8 mouse cellular contexts compared by ENCODE assay signal in genomic region chr5:120502675-120503143, GRCm38 (mm10). TPM values are rescaled to one million over a fixed set of nuclear protein-coding genes. Genes with fewer than 3 reads are reported as not detected.
DNase-seq lines count a peak whose midpoint lies in the region; ATAC-seq lines count a peak whose summit lies in the region.

No protein-coding gene starts in this region.

- no peaks in the 10 kb centered on the region for H3K9me3 ChIP-seq in limb, embryonic 12.5 days
- H3K9me3 ChIP-seq in stomach, embryonic 15.5 days = no peaks in the 10 kb centered on the region

- WGBS in limb, embryonic 12.5 days = 10% methylated on average over 12 of the region's 12 CpGs
- 9% methylated on average over 12 of the region's 12 CpGs for WGBS in stomach, embryonic 15.5 days

- peak; percentile 51 for DNase-seq in cerebellum, adult 9-10 months
- DNase-seq in cerebellum, adult 18-20 months = no peak
- DNase-seq in spleen, adult 12 weeks (ENCODE audit: low spot score) = peak; percentile 12
- DNase-seq in spleen, postnatal 4 days (ENCODE audit: low spot score in 2 of 2) = no peak
- no peak for DNase-seq in adrenal gland, postnatal 10 days
- DNase-seq in left cerebral cortex, adult 11 months (ENCODE audit: low spot score) = no peak

- H3K4me3 ChIP-seq in limb, embryonic 12.5 days (replicated peaks) = peak overlapping the region; percentile 85
- H3K4me3 ChIP-seq in stomach, embryonic 15.5 days (replicated peaks) = peak overlapping the region; percentile 75

- H3K36me3 ChIP-seq in limb, embryonic 12.5 days = peaks cover 13% of the 10 kb centered on the region
- no peaks in the 10 kb centered on the region for H3K36me3 ChIP-seq in stomach, embryonic 15.5 days

- no peak overlapping the region for H3K27ac ChIP-seq in limb, embryonic 12.5 days
- H3K27ac ChIP-seq in stomach, embryonic 15.5 days = no peak overlapping the region

- H3K4me2 ChIP-seq in limb, embryonic 12.5 days = peak overlapping the region; percentile 98
- peak overlapping the region; percentile 87 for H3K4me2 ChIP-seq in stomach, embryonic 15.5 days

- H3K4me1 ChIP-seq in limb, embryonic 12.5 days (replicated peaks) = peaks cover 26% of the 10 kb centered on the region
- peaks cover 21% of the 10 kb centered on the region for H3K4me1 ChIP-seq in stomach, embryonic 15.5 days

- no peaks in the 10 kb centered on the region for H3K27me3 ChIP-seq in limb, embryonic 12.5 days
- no peaks in the 10 kb centered on the region for H3K27me3 ChIP-seq in stomach, embryonic 15.5 days (replicated peaks)

- peak overlapping the region; percentile 85 for H3K9ac ChIP-seq in limb, embryonic 12.5 days (replicated peaks)
- peak overlapping the region; percentile 81 for H3K9ac ChIP-seq in stomach, embryonic 15.5 days

- no peak for ATAC-seq in limb, embryonic 12.5 days (ENCODE audit: insufficient number of reproducible peaks, insufficient read depth, low FRiP score, low TSS enrichment, low read depth)
- ATAC-seq in stomach, embryonic 15.5 days (ENCODE audit: insufficient read depth, low FRiP score, low read depth) = no peak

RNA-seq across cellular contexts. Expression of gene Plbd2, which starts 0.7 kb away (rescaled TPM):
- polyA plus RNA-seq in limb, embryonic 12.5 days (2016; fragmentation: Nextera tagmentation; extraction: Ambion mirVana) = 46.0 and 46.3 TPM in 2 replicates
- polyA plus RNA-seq in stomach, embryonic 15.5 days (2015; fragmentation: Nextera tagmentation; extraction: Ambion mirVana) = 51.5 and 53.5 TPM in 2 replicates
- total RNA-seq in adrenal gland, postnatal 10 days (2021) = 10 to 100 TPM; 61.8 to 64.4 TPM

RNA-seq across cellular contexts. Expression of gene Slc8b1, which starts 8.3 kb away (rescaled TPM):
- polyA plus RNA-seq in limb, embryonic 12.5 days (2016; fragmentation: Nextera tagmentation; extraction: Ambion mirVana) = 6.1 and 6.2 TPM in 2 replicates
- 6.2 and 8.3 TPM in 2 replicates for polyA plus RNA-seq in stomach, embryonic 15.5 days (2015; fragmentation: Nextera tagmentation; extraction: Ambion mirVana)
- 10 to 100 TPM; 35.2 to 39.3 TPM for total RNA-seq in adrenal gland, postnatal 10 days (2021)

RNA-seq across cellular contexts. Expression of gene Sds, which starts 26.4 kb away (rescaled TPM):
- not detected in 2 replicates for polyA plus RNA-seq in limb, embryonic 12.5 days (2016; fragmentation: Nextera tagmentation; extraction: Ambion mirVana)
- polyA plus RNA-seq in stomach, embryonic 15.5 days (2015; fragmentation: Nextera tagmentation; extraction: Ambion mirVana) = 0.36 and 0.52 TPM in 2 replicates
- total RNA-seq in adrenal gland, postnatal 10 days (2021) = 10 to 100 TPM in 1 of 2 experiments, 1 to 10 TPM in 1; 2.5 to 20.1 TPM

RNA-seq across cellular contexts. Expression of gene Sdsl, which starts 30.1 kb away (rescaled TPM):
- polyA plus RNA-seq in limb, embryonic 12.5 days (2016; fragmentation: Nextera tagmentation; extraction: Ambion mirVana) = 3.6 and 4.2 TPM in 2 replicates
- 15.9 and 19.4 TPM in 2 replicates for polyA plus RNA-seq in stomach, embryonic 15.5 days (2015; fragmentation: Nextera tagmentation; extraction: Ambion mirVana)
- total RNA-seq in adrenal gland, postnatal 10 days (2021) = 10 to 100 TPM; 33.5 to 38.3 TPM

Comparison
In these comparisons a context has a peak if more than half of its experiments do, and no peak if none do; other contexts are left out.
1. DNase-seq: peak in cerebellum, adult 9-10 months (single experiment) and spleen, adult 12 weeks (single experiment); none in cerebellum, adult 18-20 months (0 of 2), spleen, postnatal 4 days (0 of 2), adrenal gland, postnatal 10 days (single experiment) and left cerebral cortex, adult 11 months (single experiment).